Mouse (Mus musculus): Measurements from ENCODE around the gene Ifrd2.

DNA sequence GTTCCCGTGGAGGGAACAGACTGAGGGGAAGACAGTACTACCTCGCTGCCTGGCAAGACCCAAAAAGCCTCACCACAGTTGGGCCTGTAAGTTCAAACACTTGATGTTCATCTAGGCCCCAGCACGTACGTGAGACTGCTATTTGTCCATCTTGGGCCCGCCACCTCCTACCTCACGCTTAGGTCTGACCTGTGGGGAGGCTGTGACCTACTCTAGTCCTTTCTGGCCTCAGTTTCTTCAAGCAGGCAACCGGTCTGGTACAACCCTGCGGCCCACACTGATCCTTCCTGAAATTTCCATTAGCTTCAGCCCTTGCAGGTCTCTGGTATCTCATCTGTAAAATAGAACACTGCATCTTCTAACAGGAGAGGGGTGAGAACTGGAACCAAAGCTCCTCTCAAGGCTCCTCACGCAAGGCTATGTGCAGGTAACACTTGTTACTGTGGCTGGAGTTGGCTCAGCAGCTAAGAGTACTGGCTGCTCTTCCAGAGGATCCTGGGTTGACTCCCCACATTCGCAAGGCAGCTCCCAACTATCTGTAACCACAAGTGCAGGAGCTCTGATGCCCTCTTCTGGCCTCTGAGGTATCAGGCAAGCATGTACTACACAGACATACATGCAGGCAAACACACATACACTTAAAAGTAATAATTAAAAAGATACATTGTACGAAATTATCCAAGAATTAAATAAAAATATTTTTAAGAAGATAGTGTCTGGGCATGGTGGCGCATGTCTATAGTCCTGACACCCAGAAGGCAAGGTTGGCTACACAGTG lies 38.1 kb downstream of the Ifrd2 start:
- no peak for TF ChIP-seq CTCF (IDR thresholded peaks at IDR 0.05; ENCODE audit: extremely low read depth, insufficient read depth, insufficient read length, insufficient replicate concordance)
- TF ChIP-seq POLR2A (IDR thresholded peaks at IDR 0.05; ENCODE audit: low read depth, low read length), result no peak
